Mouse (Mus musculus): ENCODE measurements around the gene Sufu.
A peak's percentile ranks its signal among the peaks of the same experiment; 100 is the strongest.

Sufu gene

GRCm38 (mm10) chr19:46396686-46397435 lies at the start of gene Sufu:
Gene Sufu, plus strand, starts transcription at chr19:46396896.
- DNase-seq (ENCODE audit: low spot score), result peak; percentile 100

GRCm38 (mm10) chr19:46347146-46347545 lies 49.5 kb upstream of the Sufu start:
- no peak for DNase-seq (ENCODE audit: low spot score)

GRCm38 (mm10) chr19:46347936-46348668 lies 48.6 kb upstream of the Sufu start:
- DNase-seq (ENCODE audit: low spot score), result peak; percentile 35

- DNase-seq (ENCODE audit: low spot score), result peak; percentile 80
These were observed 47.8 kb upstream of the Sufu start for GRCm38 (mm10) chr19:46348761-46349458.

- no peak for DNase-seq (ENCODE audit: low spot score)
These were observed 47.1 kb upstream of the Sufu start for GRCm38 (mm10) chr19:46349550-46349949.

GRCm38 (mm10) chr19:46350168-46350932 lies 46.3 kb upstream of the Sufu start, which contains the start of gene 2310034G01Rik:
Gene 2310034G01Rik, minus strand, starts transcription at chr19:46350302.
- DNase-seq (ENCODE audit: low spot score), result no peak

GRCm38 (mm10) chr19:46356701-46357138 lies 40.0 kb upstream of the Sufu start:
- DNase-seq (ENCODE audit: low spot score), result peak; percentile 93

GRCm38 (mm10) chr19:46357344-46358280 lies 39.1 kb upstream of the Sufu start:
- DNase-seq (ENCODE audit: low spot score), result no peak

- no peak for DNase-seq (ENCODE audit: low spot score)
These were observed 38.3 kb upstream of the Sufu start for GRCm38 (mm10) chr19:46358381-46358780.

GRCm38 (mm10) chr19:46362104-46362503 lies 34.6 kb upstream of the Sufu start:
- DNase-seq (ENCODE audit: low spot score), result no peak

- no peak for DNase-seq (ENCODE audit: low spot score)
These were observed 33.2 kb upstream of the Sufu start for GRCm38 (mm10) chr19:46363294-46364009.

GRCm38 (mm10) chr19:46367798-46368590 lies 28.7 kb upstream of the Sufu start:
- no peak for DNase-seq (ENCODE audit: low spot score)

- peak; percentile 78 for DNase-seq (ENCODE audit: low spot score)
These were observed 27.5 kb upstream of the Sufu start for GRCm38 (mm10) chr19:46369204-46369603.

- no peak for DNase-seq (ENCODE audit: low spot score)
These were observed 22.1 kb upstream of the Sufu start for GRCm38 (mm10) chr19:46374477-46375088.

GRCm38 (mm10) chr19:46375489-46375888 lies 21.2 kb upstream of the Sufu start:
- no peak for DNase-seq (ENCODE audit: low spot score)

GRCm38 (mm10) chr19:46375891-46376290 lies 20.8 kb upstream of the Sufu start:
- DNase-seq (ENCODE audit: low spot score), result no peak

- no peak for DNase-seq (ENCODE audit: low spot score)
These were observed 14.4 kb upstream of the Sufu start for GRCm38 (mm10) chr19:46382275-46382674.

GRCm38 (mm10) chr19:46389872-46390271 lies 6.8 kb upstream of the Sufu start:
- no peak for DNase-seq (ENCODE audit: low spot score)

GRCm38 (mm10) chr19:46392018-46392417 lies 4.7 kb upstream of the Sufu start:
- DNase-seq (ENCODE audit: low spot score), result peak; percentile 44
